Mouse (Mus musculus): ENCODE results near the gene C1qtnf5.
A peak's percentile ranks its signal among the peaks of the same experiment; 100 is the strongest.

C1qtnf5 gene

GRCm38 (mm10) chr9:44127351-44127801 is 20.3 kb downstream of the C1qtnf5 start:
- ATAC-seq (ENCODE audit: insufficient number of reproducible peaks, low FRiP score, low TSS enrichment): no peak

- ATAC-seq (ENCODE audit: insufficient number of reproducible peaks, low FRiP score, low TSS enrichment): no peak
Measured at GRCm38 (mm10) chr9:44129633-44130032, 22.6 kb downstream of the C1qtnf5 start.

- no peak for ATAC-seq (ENCODE audit: insufficient number of reproducible peaks, low FRiP score, low TSS enrichment)
Measured at GRCm38 (mm10) chr9:44130034-44130433, 23.0 kb downstream of the C1qtnf5 start.

GRCm38 (mm10) chr9:44130581-44131275 is 23.7 kb downstream of the C1qtnf5 start:
- no peak for ATAC-seq (ENCODE audit: insufficient number of reproducible peaks, low FRiP score, low TSS enrichment)

- no peak for ATAC-seq (ENCODE audit: insufficient number of reproducible peaks, low FRiP score, low TSS enrichment)
Measured at GRCm38 (mm10) chr9:44131276-44131590, 24.2 kb downstream of the C1qtnf5 start.

- no peak for ATAC-seq (ENCODE audit: insufficient number of reproducible peaks, low FRiP score, low TSS enrichment)
Measured at GRCm38 (mm10) chr9:44132200-44132599, 25.2 kb downstream of the C1qtnf5 start.

GRCm38 (mm10) chr9:44133287-44133686 is 26.2 kb downstream of the C1qtnf5 start:
- ATAC-seq (ENCODE audit: insufficient number of reproducible peaks, low FRiP score, low TSS enrichment): no peak

- ATAC-seq (ENCODE audit: insufficient number of reproducible peaks, low FRiP score, low TSS enrichment): peak; percentile 46
Measured at GRCm38 (mm10) chr9:44134101-44134850, 27.2 kb downstream of the C1qtnf5 start, which contains the start of gene Mcam. Gene Mcam, plus strand, starts transcription at chr9:44134469.

GRCm38 (mm10) chr9:44134851-44135730 is 28.0 kb downstream of the C1qtnf5 start:
- no peak for ATAC-seq (ENCODE audit: insufficient number of reproducible peaks, low FRiP score, low TSS enrichment)

- no peak for ATAC-seq (ENCODE audit: insufficient number of reproducible peaks, low FRiP score, low TSS enrichment)
Measured at GRCm38 (mm10) chr9:44135731-44136411, 28.8 kb downstream of the C1qtnf5 start.

- no peak for ATAC-seq (ENCODE audit: insufficient number of reproducible peaks, low FRiP score, low TSS enrichment)
Measured at GRCm38 (mm10) chr9:44137846-44138245, 30.8 kb downstream of the C1qtnf5 start.

- no peak for ATAC-seq (ENCODE audit: insufficient number of reproducible peaks, low FRiP score, low TSS enrichment)
Measured at GRCm38 (mm10) chr9:44141951-44142350, 34.9 kb downstream of the C1qtnf5 start.

- no peak for ATAC-seq (ENCODE audit: insufficient number of reproducible peaks, low FRiP score, low TSS enrichment)
Measured at GRCm38 (mm10) chr9:44143421-44143820, 36.4 kb downstream of the C1qtnf5 start.

- peak; percentile 38; the same call in 1 of the 2 replicates for ATAC-seq (ENCODE audit: insufficient number of reproducible peaks, low FRiP score, low TSS enrichment)
Measured at GRCm38 (mm10) chr9:44144023-44144717, 37.1 kb downstream of the C1qtnf5 start.

GRCm38 (mm10) chr9:44144718-44145060 is 37.6 kb downstream of the C1qtnf5 start:
- ATAC-seq (ENCODE audit: insufficient number of reproducible peaks, low FRiP score, low TSS enrichment): peak; percentile 42; the same call in 1 of the 2 replicates

- ATAC-seq (ENCODE audit: insufficient number of reproducible peaks, low FRiP score, low TSS enrichment): no peak
Measured at GRCm38 (mm10) chr9:44147290-44147689, 40.2 kb downstream of the C1qtnf5 start.

Measured in cerebellum, adult (tissue).